Mouse (Mus musculus): ENCODE measurements at regions not wholly inside any gene's neighbourhood (a gene's known extent, or its start where the extent isn't known, plus 50 kb on each side); places are given as distances from the start of the nearest gene placed in this dataset.
A peak's percentile ranks its signal among the peaks of the same experiment; 100 is the strongest.

- DNase-seq = peak; percentile 26
Measured at GRCm38 (mm10) chr8:31314692-31315358, 2113.7 kb upstream of the 5930422O12Rik start.

GRCm38 (mm10) chr8:31315359-31315705 lies 2113.2 kb upstream of the 5930422O12Rik start:
- peak; percentile 8 for DNase-seq

GRCm38 (mm10) chr8:31333545-31334297 lies 2094.8 kb upstream of the 5930422O12Rik start:
- no peak for DNase-seq

- DNase-seq = no peak
Measured at GRCm38 (mm10) chr8:31348504-31348903, 2080.0 kb upstream of the 5930422O12Rik start.

DNA sequence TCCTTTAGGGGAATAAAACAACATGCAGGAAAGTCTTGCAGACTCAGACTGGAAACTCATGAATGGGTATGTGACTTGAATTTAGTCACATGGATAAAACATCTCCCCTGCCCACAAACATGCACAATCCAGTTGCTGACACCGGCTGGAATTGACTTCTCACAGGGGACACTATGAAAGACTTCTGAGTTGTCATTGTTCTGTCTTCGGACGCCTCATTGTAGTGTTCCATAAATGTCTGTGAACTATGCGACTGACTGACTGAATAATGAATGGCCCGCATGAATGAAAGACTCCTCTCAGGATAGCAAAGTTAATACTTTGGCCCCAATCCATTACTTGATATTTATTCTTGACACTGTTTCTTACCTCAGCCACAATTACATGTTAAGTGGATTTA lies 2058.9 kb upstream of the 5930422O12Rik start:
- DNase-seq = no peak

DNA sequence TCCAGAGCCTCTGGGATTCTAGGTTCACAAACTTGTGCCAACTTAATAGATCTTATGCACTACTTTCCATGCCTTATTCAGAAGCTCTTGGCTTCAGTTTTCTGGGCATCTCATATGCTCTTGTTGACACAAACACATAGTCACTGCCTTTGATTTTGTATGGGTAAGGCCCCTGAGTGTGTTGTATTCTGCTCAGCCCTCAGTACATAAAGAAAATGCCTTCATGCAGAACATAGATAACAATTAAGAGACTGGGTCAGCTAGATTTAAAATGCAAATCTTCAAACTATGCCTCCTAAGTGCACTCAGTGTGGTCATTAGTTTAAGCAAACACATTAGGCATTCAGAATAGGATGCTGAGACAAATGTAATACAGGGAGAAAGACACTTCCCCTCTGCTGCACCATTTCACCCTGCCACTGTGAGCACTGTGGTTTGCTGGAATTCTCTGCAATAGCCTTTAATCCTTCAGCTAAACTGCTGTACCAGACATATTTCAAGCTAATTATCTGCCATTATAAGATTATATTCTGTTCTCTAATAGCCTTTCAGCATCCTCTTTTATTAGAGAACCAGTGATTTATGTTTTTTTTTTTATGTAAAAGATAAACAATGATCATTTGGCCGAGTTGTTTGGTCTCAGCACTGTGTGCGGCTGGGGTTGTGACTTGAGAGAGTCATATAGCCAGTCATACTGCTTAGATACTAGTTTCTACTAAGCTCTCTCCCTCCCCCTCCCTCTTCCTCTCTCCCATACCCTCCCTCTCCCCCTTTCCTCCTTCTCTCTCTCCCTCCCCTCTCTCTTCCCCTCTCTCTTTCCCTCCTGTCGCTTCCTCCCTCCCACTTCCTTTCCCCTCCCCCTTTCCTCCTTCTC lies 2058.1 kb upstream of the 5930422O12Rik start:
- no peak for DNase-seq

DNA sequence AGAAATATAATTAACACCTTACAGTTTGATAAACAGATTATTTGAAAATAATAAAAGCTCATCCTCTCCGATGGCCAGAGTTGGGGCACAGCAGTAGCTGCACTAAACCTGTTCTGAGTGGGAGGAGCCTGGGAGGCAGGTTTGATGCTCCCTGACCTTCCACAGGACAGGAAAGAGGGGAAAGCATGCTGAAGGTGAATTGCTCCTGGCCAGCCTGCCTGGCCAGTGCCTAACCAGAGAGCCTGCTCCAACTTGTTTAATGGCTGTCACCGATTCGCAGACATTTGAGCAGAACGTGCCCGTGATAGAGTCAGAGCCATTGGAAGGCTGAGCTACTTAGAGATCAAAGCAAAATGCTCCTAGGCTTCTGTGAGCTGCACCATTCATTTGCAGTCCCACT lies 2056.9 kb upstream of the 5930422O12Rik start:
- no peak for DNase-seq

DNA sequence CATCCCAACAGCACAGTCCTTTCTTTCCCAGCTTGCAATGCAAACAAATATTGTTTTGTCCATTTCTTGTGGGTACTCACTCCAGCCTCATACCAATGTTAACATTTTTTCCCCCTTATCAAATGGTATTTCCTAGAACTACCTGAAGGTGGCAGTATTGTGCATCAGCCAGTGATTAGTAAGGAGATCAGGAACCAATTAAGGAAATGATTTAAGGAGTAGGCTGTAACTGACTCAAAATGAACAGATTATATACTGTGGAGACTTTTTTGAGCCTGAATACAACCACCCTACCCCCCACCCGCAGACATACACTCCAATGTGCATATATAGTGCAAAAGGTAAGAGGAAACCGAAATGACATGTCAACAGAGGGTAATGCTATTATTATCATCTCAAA lies 2056.1 kb upstream of the 5930422O12Rik start:
- peak; percentile 36 for DNase-seq

DNA sequence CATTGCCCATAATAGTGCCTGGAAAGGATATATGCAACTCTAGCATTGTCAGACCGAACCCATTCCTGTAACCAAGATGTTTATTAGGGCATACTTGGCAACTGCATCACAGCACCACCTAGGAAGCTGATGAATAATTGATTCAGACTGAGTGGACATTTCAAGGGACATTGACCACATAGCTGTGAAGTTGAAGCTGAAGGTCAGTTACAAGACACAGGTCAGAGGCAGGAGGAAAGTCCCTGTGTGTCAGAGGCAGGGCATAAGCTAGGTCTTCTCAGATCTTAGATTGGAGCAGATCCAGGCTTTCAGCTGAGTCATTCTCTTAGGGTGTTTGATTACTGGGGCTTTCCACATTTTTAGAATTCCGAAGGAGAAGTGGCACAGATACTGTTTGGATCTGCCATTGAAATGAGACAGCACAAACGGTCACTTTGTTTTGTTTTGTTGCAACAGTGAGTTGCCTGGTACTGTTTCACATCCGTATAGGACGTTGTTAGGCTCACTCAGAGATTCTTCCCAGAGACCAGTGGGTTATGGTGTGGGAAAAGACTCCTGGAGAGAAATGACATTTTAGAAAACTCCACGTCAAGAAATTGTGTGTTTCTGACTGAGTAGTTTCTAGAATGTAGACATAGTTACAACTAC lies 2055.2 kb upstream of the 5930422O12Rik start:
- DNase-seq = no peak

DNA sequence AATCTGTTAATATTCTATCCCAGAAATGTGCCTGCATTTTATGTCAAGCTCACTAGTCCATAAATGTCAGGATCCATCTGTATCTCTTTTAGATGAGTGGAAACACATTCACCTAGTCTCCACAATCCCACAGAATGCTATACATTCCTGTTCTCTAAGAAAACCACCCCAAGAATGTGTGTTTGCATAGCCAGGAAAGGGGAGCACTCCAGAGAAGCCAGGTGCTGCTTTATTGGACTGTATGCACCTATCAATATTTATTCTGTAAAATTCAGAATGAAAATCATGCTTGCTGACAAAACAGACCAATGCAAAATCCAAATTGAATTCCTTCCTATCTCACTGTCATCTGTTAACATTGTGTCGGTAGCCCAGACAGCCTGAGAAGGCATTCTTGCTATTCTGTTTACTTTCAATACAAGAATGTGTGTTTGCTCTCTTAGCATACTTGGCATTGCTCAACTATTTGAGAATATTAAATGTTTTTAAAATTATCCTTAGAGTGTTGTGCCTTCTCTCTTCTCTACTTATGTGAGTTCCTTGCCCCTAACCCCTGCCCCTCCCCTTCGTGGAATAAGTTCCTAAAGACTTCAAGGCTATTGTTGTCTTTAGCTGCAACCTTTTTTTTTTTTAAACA lies 2050.7 kb upstream of the 5930422O12Rik start:
- DNase-seq = no peak

GRCm38 (mm10) chr8:31404811-31405210 lies 2023.7 kb upstream of the 5930422O12Rik start:
- no peak for DNase-seq

DNA sequence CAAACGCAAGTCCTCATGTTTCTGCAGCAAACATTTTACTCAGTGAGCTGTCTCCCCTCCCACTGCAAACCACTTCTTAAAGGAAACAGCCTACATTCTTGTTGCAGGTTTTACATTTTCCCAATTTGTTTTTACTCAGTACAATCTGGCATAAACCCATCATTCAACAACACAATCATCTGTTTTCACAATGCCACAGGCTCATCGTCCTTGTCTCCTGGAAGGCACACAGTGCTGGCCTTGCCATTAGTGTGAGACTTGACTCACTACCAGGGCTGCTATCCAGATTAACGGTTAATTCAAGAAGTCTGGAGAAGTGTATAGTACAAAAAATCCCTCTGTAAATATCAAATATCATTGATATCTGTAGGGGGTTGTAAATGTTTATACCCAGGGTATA lies 2006.3 kb upstream of the 5930422O12Rik start:
- DNase-seq = no peak

DNA sequence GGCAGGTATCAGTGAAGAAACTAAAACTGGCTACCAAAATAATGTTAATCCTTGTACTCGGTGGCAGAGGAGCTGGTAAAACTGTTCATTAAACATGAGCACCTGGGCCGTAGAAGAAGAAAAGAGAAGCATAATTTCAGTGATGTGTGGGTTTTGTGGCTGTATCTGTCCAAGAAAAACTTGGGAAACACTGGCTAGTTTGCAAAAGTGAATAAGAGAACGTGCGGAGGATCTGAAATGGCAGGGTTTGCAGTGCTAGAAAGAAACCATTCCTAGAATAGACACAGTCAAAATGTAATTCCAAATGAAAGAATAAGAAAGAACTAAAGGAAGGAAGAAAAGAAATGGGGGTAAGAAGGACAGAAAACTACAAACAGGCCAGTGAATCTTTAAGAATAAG lies 2000.8 kb upstream of the 5930422O12Rik start:
- DNase-seq = no peak

DNA sequence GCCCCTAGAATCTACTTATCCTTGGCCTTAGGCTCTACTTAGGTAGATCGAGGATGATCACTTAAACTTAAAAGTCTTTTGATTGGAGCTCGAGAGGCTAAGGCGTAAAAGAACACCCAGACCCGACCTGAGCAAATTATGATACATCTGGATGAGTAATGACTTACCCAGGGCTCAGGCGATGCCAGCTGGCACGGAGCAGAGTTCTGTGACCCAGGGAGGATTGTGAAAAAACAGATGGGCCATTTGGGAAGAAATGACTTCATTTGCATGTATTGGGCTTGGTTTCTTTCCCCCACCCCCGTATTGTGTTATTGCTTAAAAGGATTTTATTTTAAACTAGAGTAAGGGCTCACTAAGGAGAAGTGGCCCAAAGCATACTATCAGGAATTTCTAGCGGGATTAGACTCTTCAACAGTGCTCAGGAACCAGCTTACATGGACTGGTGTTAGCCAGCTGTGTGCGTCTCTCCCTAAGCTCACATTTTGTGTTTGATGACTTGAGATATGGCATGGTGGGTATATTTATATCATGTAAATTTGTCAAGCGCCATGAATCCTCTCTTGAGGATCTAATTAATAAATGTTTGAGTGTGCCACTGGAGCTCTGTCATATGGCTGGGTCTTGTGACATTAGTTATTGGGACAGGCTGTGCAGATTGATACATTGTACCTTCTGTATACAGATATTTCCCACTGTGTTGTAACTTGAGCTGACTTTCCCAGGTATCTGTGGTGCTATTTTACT lies 1991.9 kb upstream of the 5930422O12Rik start:
- no peak for DNase-seq

DNA sequence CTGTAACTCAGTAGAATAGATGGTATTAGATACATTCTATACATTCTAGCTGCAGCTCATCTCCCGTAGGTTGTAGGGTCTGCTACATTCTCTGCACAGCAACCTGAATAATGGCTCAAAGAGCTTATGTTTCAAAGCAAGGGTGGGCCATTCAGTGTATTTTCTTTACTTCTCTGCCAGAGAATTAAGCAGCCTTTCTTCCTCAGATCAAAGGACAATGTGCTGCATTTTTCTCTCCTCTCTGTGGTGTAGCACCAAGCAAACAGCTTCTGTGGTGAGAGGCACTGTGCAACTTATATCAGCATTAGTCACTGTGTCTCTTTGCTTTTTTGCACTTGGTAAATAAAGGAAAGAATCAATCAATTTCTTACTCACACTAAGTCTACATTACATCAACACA lies 1983.7 kb upstream of the 5930422O12Rik start:
- no peak for DNase-seq

- DNase-seq = no peak
Measured at GRCm38 (mm10) chr8:31447984-31448383, 1980.5 kb upstream of the 5930422O12Rik start.

GRCm38 (mm10) chr8:31454736-31455391 lies 1973.6 kb upstream of the 5930422O12Rik start:
- no peak for DNase-seq

- DNase-seq = no peak
Measured at GRCm38 (mm10) chr8:31460349-31460748, 1968.2 kb upstream of the 5930422O12Rik start.
